Mouse (Mus musculus): ENCODE data around the gene P2ry14.

P2ry14 gene

DNA sequence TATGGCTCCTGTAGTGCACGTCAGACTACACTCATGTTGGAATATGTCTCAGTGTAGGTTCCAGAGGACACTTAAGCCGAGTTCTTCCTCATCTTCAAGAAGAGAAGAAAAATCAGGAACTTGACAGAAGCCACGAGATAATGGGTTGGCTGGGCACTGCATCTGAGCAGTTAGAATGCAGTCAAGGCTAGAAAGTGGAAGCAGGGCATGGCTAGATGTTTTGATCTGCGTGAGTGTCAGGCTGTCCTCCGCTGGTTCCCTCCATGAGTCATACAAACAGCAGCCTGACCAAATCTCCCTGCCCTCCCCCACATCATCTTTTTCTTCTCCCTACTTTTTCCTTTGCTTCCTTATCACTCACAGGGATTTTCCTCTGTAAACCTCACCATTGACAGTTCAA, at the start of gene P2ry14:
Gene P2ry14 (minus strand): TSS at position 195 of the 400 bp plus-strand sequence.
- no peak for DNase-seq

- DNase-seq: no peak
These were observed 44.0 kb upstream of the P2ry14 start for GRCm38 (mm10) chr3:59197329-59197948.

DNA sequence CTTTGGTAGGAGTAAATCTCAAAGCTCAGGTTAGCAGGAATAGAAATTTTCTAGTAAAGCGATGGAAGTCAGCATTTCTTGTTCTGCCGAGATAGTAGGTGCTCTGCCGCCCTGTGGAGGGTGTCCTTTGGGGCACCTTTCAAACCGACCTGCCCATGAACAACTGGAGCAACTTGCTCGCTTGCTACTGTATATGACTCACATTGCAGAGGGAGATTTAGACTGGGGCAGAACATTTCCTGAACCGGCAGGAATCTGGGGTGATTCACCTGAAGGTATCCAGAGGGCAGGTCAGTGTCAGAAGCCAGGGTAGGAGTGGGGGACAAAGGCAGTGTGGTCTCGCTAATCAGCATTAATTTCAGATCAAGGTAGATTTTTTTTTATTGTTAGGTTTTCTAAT, 41.5 kb upstream of the P2ry14 start, which contains the start of gene Gpr87:
Gene Gpr87 (minus strand): TSS at position 167 of the 400 bp plus-strand sequence.
- no peak for DNase-seq

- DNase-seq: no peak
These were observed 40.7 kb upstream of the P2ry14 start for GRCm38 (mm10) chr3:59194099-59194498.

DNA sequence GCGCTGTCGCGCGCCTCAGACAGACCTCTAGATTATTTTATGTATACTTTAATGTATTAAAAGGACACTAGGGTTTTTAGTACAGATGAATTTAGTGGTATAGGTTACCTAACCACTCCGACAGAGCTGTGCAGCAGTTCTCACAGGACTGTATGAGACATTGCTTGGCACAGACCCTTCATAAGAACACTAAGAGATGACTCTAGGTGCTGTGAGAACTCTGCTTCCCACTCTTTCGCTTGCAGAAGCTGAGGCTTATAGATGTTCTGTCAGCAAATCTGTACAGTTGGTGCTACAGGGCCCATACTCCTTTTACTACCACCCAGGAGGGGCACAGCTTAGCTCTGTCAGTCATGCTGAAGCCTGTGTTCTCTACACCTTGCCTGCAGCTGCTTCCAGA, 38.3 kb upstream of the P2ry14 start:
- DNase-seq: no peak

DNA sequence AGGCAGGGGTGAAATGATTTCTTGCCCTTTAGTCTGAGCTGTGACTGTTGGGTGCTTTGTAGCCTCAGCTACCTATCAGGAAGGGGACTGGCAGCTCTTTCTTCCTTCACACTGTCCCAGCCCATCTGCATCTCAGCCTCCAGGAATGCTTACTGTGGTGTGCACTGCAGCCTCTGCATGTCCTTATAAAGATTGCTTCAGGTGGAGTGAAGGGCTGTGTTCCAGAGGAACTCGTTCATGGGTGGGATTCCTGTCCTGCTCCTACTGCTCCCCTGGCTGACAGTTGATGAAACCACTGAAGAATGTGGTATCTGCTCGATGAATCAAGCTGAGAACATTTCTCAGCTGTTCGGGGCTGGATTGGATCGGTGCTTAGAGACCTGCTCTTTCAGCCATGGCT, 33.9 kb upstream of the P2ry14 start:
- DNase-seq: no peak

DNA sequence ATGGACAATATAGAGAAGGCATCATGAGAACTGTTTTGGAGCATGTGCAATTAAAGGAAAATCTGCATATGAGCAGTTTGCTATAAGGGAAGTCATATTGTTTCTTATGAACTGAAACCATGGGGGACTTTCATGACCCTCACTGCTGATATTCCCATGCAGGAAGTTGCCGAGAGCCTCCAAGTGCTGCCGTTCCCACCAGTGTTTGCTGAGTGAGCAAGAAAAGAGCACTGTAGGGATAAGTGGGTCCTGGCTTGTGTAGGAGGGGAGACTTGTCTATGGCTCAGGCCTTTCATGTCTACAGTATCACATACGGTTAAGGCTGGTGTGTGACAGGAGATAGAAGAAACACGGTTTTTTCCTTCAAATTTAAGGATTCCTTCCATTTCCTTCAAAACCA, 32.2 kb upstream of the P2ry14 start:
- DNase-seq: no peak

DNA sequence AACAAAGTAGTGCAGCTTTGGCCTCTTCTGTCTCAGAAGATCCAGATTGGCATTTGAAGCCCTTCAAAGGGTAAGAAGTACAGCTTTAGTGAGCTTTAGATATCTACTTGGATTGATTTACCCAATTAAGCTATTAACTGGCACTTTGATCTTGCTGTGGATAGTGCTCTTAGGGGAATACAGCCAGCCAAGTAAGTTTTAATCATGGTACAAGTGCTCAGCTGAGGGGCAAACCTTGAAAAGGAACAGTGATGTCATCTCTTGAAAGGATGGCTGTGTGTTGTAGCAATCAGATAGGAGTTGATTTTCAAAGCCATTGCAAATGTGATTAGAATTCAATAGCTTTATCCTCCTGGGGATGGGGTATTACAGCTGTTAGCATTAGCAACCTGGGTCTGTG, 28.7 kb upstream of the P2ry14 start:
- DNase-seq: no peak

DNA sequence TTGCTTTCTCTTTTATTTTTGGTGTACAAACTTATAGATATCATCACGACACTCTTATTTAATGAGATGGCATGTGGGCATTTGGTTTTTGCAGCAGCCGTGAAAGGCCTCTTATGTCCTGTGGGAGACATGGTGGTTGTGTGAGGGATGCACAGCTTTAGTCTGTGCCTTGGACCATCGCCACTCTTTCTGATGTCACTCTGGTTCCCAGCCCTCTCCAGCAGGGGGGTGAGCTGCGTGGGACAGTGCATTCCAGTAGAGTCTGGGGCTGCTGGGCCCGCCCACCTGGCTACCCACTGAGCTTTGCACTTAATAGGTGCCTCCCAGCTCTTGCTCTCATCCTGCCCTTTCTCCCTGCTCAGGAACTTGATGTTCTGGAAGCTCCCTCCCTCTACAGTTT, 27.7 kb upstream of the P2ry14 start:
- DNase-seq: peak; percentile 20

- peak; percentile 72 for DNase-seq
These were observed 23.5 kb upstream of the P2ry14 start for GRCm38 (mm10) chr3:59176871-59177270.

DNA sequence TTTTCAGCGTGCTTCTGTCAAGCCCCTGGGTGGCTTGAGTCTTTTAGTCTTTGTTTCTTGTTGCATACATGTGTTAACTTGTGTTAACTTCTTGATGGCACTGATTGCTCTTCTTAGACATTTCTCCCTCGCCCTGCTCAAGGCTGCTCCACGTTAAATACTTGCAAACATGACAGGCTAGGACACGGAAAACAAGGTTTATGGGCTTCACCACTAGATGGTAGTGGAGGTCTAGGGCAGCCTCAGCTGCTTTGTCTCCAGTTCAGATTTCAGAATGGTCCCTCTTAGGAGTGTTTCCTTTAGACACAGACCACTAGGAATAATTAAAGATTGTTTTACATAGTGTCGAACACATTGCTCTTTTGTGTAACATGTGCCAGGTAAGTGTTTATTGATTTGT, 21.8 kb upstream of the P2ry14 start:
- peak; percentile 70 for DNase-seq

- DNase-seq: no peak
These were observed 21.2 kb upstream of the P2ry14 start for GRCm38 (mm10) chr3:59174426-59175154.

- no peak for DNase-seq
These were observed 16.7 kb upstream of the P2ry14 start for GRCm38 (mm10) chr3:59169921-59170627.

GRCm38 (mm10) chr3:59169215-59169614, 15.8 kb upstream of the P2ry14 start:
- no peak for DNase-seq

- no peak for DNase-seq
These were observed 15.1 kb upstream of the P2ry14 start for GRCm38 (mm10) chr3:59168476-59168875.

GRCm38 (mm10) chr3:59167417-59168054, 14.1 kb upstream of the P2ry14 start:
- DNase-seq: no peak

DNA sequence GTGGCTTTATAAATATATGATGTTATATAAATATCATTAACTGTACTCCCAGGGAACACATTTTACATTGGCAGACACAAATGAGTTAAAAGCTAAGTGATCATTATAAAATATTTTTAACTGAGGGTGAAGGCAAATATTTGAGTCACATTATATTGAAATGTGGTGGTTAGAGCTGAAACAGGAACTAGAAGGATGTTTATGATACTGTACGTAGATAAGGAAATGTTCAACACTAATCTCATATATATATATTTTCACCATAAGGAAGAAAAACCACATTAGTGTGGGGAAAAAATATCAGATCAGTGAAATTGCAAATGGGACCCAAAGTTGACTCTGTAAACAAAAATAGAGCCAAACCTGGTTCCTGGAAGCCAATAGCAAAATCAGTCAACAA, 7.0 kb upstream of the P2ry14 start:
- no peak for DNase-seq

- DNase-seq: no peak
These were observed 3.6 kb upstream of the P2ry14 start for GRCm38 (mm10) chr3:59157048-59157447.

DNA sequence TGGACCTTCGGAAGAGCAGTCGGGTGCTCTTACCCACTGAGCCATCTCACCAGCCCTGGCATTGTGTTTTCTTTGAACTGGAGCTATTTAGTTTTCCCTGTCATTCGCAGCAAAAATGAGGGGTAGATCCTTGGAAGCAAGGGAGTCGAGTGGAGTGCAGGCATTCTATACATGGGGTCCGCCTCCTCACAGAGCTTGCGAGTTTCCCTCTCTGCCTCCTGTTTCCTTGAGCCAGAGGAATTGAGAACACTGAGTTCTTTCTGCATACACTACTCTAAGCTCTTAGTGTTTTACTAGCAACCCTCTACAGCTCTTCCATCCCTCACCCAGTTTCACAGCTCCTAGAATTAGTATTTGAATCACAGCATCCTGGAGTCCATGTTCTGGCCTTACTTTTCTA, 2.0 kb upstream of the P2ry14 start:
- DNase-seq: no peak

DNA sequence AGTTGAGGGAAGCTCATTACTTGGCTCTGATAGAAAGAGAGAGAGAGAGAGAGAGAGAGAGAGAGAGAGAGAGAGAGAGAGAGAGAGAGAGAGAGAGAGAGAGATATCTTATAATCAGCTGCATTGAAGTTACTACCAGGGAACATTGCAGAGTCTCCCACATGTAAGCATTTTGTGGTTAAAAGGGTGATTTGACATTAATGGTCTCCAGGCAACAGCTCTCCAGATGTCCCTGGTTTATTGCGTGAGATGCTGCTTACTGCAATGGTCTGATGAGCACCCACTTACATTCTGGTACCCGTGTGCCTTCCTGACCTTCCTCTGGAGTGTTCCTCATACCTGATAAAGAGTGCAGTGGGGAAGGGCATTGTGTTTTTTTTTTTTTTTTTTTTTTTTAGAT, 1.5 kb upstream of the P2ry14 start:
- DNase-seq: no peak

- DNase-seq: no peak
These were observed 2.8 kb downstream of the P2ry14 start for GRCm38 (mm10) chr3:59150624-59151023.

GRCm38 (mm10) chr3:59149646-59150045, 3.8 kb downstream of the P2ry14 start:
- no peak for DNase-seq

- no peak for DNase-seq
These were observed 8.2 kb downstream of the P2ry14 start for GRCm38 (mm10) chr3:59145194-59145593.

All from cerebellum, adult 11 months (tissue).